Mouse (Mus musculus) C2C12 (cell line): ENCODE data around the gene Slc43a1. TPM values are rescaled to one million over a fixed set of nuclear protein-coding genes. Genes with fewer than 3 reads are reported as not detected.

ENCODE experiments used
- H3K27me3 ChIP-seq: one replicate; pipeline ENCODE4 v1.6.1; 2011; ENCODE audit not compliant: control insufficient read depth, insufficient read depth, insufficient read length
- H3K36me3 ChIP-seq: one replicate; pipeline ENCODE4 v1.6.1; 2011; ENCODE audit not compliant: control insufficient read depth, insufficient read depth
- H3K4me3 ChIP-seq: one replicate; pipeline ENCODE4 v1.5.1; 2011; ENCODE audit warnings: mild to moderate bottlenecking, control low read depth; ENCODE audit not compliant: poor library complexity, insufficient read depth, severe bottlenecking
- H3K79me2 ChIP-seq: one replicate; pipeline ENCODE4 v1.6.1; 2011; ENCODE audit not compliant: control insufficient read depth, insufficient read depth
- H3K79me3 ChIP-seq: one replicate; pipeline ENCODE4 v1.6.1; 2011; ENCODE audit warnings: low read depth, control low read depth
- H3ac ChIP-seq: one replicate; pipeline ENCODE3; 2011; ENCODE audit warnings: low read depth; ENCODE audit not compliant: control insufficient read depth, insufficient read length
- CEBPB ChIP-seq: IDR thresholded peaks from one replicate; pipeline ENCODE4 v1.6.1; 2011; ENCODE audit warnings: low read depth, mild to moderate bottlenecking, control low read depth, moderate library complexity
- CTCF ChIP-seq: IDR thresholded peaks from one replicate; pipeline ENCODE4 v1.5.1; 2011; ENCODE audit not compliant: control insufficient read depth, insufficient read depth, insufficient read length
- FOSL1 ChIP-seq: IDR thresholded peaks from one replicate; pipeline ENCODE4 v1.8.0; 2011; ENCODE audit warnings: mild to moderate bottlenecking, low read length; ENCODE audit not compliant: poor library complexity, insufficient read depth, severe bottlenecking
- MAX ChIP-seq: IDR thresholded peaks from one replicate; pipeline ENCODE4 v1.6.1; 2011; ENCODE audit warnings: mild to moderate bottlenecking, control low read depth
- MYOD1 ChIP-seq: IDR thresholded peaks from one replicate; pipeline ENCODE4 v1.6.1; 2011; ENCODE audit warnings: low read depth; ENCODE audit not compliant: control insufficient read depth, insufficient read length
- MYOG ChIP-seq: IDR thresholded peaks from one replicate; pipeline ENCODE4 v1.6.1; 2011; ENCODE audit not compliant: control insufficient read depth, insufficient read length; ENCODE audit errors: extremely low read depth
- USF1 ChIP-seq: IDR thresholded peaks from one replicate; pipeline ENCODE4 v1.6.1; 2011; ENCODE audit warnings: low read depth, mild to moderate bottlenecking, control low read depth, moderate library complexity
- polyA plus RNA-seq: library from polyadenylated mRNA; unstranded; fragments of >200 nt; fragmentation: generic; extraction: Trizol; gene quantifications from one replicate; pipeline ENCODE4 v1.2.1, GENCODE M21; 2012; ENCODE audit warnings: missing spikeins

Slc43a1 gene
- polyA plus RNA-seq, 1 experiment, result 6.6 TPM

DNA sequence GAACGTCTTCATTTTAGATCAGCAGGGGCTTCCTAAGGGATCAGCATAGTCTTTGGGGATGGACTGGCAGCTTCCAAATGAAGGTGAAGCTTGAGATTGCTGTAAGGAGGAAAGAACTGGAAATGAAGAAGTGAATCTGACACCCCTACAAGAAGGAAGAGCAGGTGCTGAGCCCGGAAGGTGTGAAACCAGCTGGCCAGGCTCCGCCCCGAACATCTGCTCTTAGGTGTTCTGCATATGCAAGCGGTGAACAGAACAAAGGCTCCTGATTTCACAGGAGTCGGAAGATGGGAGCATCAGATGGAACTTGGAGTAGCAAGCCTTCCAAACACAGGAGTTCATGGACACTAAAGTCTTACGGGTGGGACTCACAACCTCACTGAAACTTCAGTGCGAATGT, 1.5 kb upstream of the Slc43a1 start:
- Histone ChIP-seq H3K4me3 (no peak overlapping the region), H3K79me2 (no peaks in the 10 kb centered on the region), H3K36me3 (no peaks in the 10 kb centered on the region), H3K79me3 (no peaks in the 10 kb centered on the region), H3ac (no peak overlapping the region), H3K27me3 (no peaks in the 10 kb centered on the region)
- TF ChIP-seq USF1, result no peak
- TF ChIP-seq CTCF, result no peak
- TF ChIP-seq MYOD1, result no peak
- TF ChIP-seq CEBPB, result no peak
- TF ChIP-seq MYOG, result no peak
- TF ChIP-seq FOSL1, result no peak
- TF ChIP-seq MAX, result no peak

GRCm38 (mm10) chr2:84837817-84838592, 645 bp upstream of the Slc43a1 start:
- no peak for TF ChIP-seq CEBPB
- no peak for TF ChIP-seq CTCF
- no peak for TF ChIP-seq MAX
- TF ChIP-seq MYOD1, result no peak
- no peak for TF ChIP-seq USF1
- Histone ChIP-seq H3K79me2 (no peaks in the 10 kb centered on the region), H3K4me3 (no peak overlapping the region), H3ac (no peak overlapping the region), H3K36me3 (no peaks in the 10 kb centered on the region), H3K79me3 (no peaks in the 10 kb centered on the region), H3K27me3 (no peaks in the 10 kb centered on the region)

DNA sequence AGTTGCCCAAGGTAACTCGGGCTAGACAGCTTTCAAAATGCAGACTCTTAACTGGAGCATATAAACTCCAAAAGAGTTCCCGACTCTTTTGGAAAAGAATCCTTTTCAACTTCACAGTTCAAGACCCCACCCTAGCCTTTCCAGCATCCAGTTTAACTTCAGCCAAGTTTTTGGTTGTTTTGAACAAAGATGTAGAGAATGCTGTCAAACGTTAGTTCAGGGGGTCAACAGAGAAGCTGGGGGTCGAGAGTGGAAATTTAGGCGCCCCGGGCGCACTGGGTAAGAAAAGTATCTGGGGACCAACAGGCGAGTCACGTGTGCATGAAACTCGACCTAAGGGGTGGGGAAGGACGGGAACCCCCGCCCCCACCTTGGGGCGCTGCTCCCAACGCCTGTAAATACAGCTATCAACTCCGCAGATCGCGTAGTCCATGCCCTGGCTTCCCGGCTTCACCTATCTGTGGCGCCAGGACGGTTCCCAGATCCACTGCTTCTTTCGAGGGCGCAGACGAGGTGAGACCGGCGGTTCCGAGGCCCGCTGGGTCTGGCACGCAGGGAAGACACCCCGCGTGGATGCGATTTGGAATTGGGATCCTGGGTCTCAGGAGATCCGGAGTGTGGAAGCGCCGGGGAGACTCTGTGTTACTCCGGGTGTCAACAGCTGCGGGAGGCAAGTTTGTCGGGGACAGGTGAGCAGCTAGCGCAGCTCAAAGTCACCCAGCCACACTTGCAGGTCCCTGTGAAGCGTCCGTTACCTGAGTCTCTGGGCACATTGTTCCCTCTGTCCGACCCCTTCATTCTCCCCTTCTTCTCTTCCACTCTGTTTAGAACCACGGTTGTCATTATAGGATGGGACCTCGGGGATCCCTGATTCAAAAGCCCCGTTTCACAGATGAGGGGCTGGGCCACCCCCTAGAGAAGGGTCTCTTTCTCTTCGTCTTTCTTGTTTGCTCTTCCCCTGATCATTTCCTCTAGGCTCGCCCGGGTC, 637 bp downstream of the Slc43a1 start:
- H3K27me3 ChIP-seq, result no peaks in the 10 kb centered on the region
- peak; percentile 92 for TF ChIP-seq USF1
- TF ChIP-seq MYOG, result no peak

DNA sequence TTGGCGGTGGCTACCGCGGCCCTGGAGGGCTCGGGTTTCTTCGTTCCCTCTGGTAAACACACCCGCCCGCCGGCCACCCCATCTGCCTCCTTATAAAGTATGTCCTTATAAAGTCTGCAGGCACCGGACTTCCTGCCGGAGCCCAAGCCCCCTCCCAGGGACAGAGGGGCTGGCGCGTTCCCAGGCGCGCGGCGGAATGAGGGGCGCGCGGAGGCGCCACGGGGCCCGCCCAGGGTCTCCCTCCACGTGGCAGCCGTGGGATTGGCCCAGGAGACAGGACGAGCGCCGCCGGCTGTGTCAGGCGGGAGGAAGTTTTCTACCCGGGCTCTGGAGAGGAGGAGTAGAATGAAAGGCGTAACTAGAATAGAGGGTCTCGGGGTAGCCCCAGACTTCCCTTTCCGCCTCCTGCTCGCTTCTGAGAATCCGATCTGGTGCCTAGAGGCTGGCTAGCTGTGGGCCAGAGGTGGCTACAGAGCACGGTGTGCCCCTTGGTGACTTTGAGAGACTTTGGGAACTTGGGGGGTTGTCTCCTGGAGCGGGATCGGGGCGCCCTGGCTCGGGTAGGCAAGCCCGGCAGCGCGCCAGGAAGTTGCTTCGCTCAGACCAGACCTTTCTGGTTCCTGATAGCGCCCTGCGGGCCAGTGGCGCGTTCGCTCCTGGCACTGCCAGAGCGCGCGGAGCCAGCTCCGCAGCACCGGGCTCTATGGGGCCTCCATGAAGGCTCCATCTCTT, 1.5 kb downstream of the Slc43a1 start:
- Histone ChIP-seq H3K27me3 (no peaks in the 10 kb centered on the region), H3ac (peak overlapping the region; percentile 85), H3K36me3 (no peaks in the 10 kb centered on the region), H3K79me3 (no peaks in the 10 kb centered on the region), H3K4me3 (peak overlapping the region; percentile 29), H3K79me2 (no peaks in the 10 kb centered on the region)
- no peak for TF ChIP-seq CTCF

More for the DNA sequence above, 637 bp downstream of the Slc43a1 start:
- Histone ChIP-seq H3K4me3 (peak overlapping the region; percentile 29), H3ac (peak overlapping the region; percentile 85), H3K79me3 (no peaks in the 10 kb centered on the region), H3K36me3 (no peaks in the 10 kb centered on the region), H3K79me2 (no peaks in the 10 kb centered on the region)

DNA sequence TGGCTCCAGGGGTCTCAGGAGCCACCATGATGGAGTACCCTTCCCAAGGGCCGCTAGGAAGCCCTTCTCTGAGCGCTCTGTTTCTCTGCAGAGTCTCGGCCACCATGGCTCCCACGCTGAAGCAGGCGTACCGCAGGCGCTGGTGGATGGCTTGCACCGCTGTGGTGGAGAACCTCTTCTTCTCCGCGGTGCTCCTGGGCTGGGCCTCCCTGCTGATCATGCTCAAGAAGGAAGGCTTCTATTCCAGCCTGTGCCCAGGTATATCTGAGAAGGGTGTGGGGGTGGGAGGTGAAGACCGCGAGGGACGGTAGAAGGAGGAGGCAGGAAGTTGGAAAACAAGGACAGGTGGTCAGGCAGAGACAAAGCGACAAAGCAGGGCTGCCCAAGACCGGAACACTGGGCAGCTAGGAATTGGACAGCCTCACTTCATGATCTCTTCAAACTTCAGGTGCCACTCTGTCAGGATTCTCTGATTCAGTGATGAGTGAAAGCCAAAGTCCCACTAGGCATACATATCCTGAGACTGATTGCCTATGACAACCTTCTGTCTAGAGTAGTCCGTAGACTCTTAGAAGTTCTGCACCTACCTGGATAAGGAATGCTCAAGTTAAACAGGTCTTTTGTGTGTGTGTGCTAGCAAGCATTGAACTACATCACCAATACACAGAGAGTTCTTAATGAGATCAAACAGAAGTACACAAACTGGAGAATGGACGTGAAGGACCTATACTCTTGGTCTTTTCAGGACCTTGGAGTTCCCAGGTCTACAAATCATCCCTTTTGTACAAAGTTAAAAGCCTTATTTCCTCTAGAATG, 2.3 kb downstream of the Slc43a1 start:
- H3K4me3 ChIP-seq, result peak overlapping the region; percentile 29
- no peaks in the 10 kb centered on the region for H3K36me3 ChIP-seq
- H3K79me2 ChIP-seq, result no peaks in the 10 kb centered on the region
- H3K79me3 ChIP-seq, result no peaks in the 10 kb centered on the region
- H3ac ChIP-seq, result peak overlapping the region; percentile 60
- TF ChIP-seq FOSL1 (no peak), USF1 (no peak), MAX (no peak), CEBPB (no peak), MYOG (no peak), MYOD1 (no peak), CTCF (no peak)
- no peaks in the 10 kb centered on the region for H3K27me3 ChIP-seq
